Mouse (Mus musculus) midbrain, embryonic 11.5 days (tissue): ENCODE data around the gene 1700061G19Rik. TPM values are rescaled to one million over a fixed set of nuclear protein-coding genes. Genes with fewer than 3 reads are reported as not detected.
A peak's percentile ranks its signal among the peaks of the same experiment; 100 is the strongest.

Experiments used
- ATAC-seq: fragments of 200-750 bp; cut with Nextera tagmentation; 2 replicates; pipeline ENCODE4 v1.8.0; 2017; ENCODE audit warnings: moderate TSS enrichment, moderate library complexity; ENCODE audit not compliant: low FRiP score
- DNase-seq: peaks from one replicate; pipeline ENCODE4 v3.0.0; 2015; ENCODE audit warnings: low spot score; ENCODE audit errors: missing footprints
- H3K27ac ChIP-seq: fragments of 300-500 bp; sonication (generic); 2 replicates; pipeline ENCODE4 v1.5.1; 2014; ENCODE audit warnings: low read depth, low read length
- H3K27me3 ChIP-seq: fragments of 300-500 bp; sonication (generic); 2 replicates; pipeline ENCODE4 v1.6.1; 2014; ENCODE audit warnings: mild to moderate bottlenecking, low read length, moderate library complexity, mixed read lengths; ENCODE audit not compliant: control insufficient read depth, insufficient read depth
- H3K36me3 ChIP-seq: fragments of 300-500 bp; sonication (generic); 2 replicates; pipeline ENCODE4 v1.6.1; 2014; ENCODE audit warnings: mild to moderate bottlenecking, low read length, moderate library complexity, mixed read lengths; ENCODE audit not compliant: control insufficient read depth, insufficient read depth
- H3K4me1 ChIP-seq: fragments of 300-500 bp; sonication (generic); 2 replicates; pipeline ENCODE4 v1.6.1; 2014; ENCODE audit warnings: low read length; ENCODE audit not compliant: control insufficient read depth, insufficient read depth
- H3K4me2 ChIP-seq: fragments of 300-500 bp; sonication (generic); 2 replicates; pipeline ENCODE4 v1.6.1; 2014; ENCODE audit warnings: mild to moderate bottlenecking, moderate library complexity
- H3K4me3 ChIP-seq: fragments of 300-500 bp; sonication (generic); 2 replicates; pipeline ENCODE4 v1.5.1; 2014; ENCODE audit warnings: low read depth, low read length
- H3K9ac ChIP-seq: fragments of 300-500 bp; sonication (generic); 2 replicates; pipeline ENCODE4 v1.6.1; 2014; ENCODE audit warnings: low read length
- H3K9me3 ChIP-seq: fragments of 300-500 bp; sonication (generic); 2 replicates; pipeline ENCODE4 v1.6.1; 2016; ENCODE audit warnings: low read length; ENCODE audit not compliant: control insufficient read depth
- WGBS: fragments of 180-500 bp; shearing (Covaris S2); extraction: QIAGEN DNeasy Blood & Tissue Kit; methylation state at CpG from one replicate; pipeline ENCODE4 v1.1.7; 2014; 5-methylcytosine and 5-hydroxymethylcytosine counted together
- polyA plus RNA-seq: library from polyadenylated mRNA; unstranded; fragments of >200 nt; fragmentation: Nextera tagmentation; extraction: Ambion mirVana; gene quantifications from 2 replicates; pipeline ENCODE4 v1.2.1, GENCODE M21; 2014

The 1700061G19Rik gene
- polyA plus RNA-seq, 1 experiment from 2014 or later = 0.25 TPM

DNA sequence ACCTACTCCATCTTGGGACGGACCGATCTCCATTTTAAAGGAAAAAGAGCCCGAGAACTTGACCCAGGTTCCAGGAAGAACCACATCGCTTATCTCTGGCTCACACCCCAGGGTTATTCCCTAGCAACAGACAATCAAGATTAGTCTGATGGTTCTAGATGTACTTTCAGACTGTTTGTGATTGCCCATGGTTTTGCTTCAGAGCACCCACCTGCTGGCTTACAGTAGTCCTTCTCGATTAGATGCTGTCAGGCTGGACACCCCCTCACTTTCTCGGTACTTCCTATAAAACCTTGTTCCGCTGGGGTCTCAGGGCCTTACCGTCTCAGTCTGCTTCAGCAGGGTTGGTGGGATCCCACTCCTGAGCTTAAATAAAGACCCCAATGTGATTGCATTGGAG lies 38.9 kb upstream of the 1700061G19Rik start:
- Histone ChIP-seq H3K4me1 (no peaks in the 10 kb centered on the region), H3K9me3 (no peaks in the 10 kb centered on the region), H3K4me2 (no peak overlapping the region), H3K27ac (no peak overlapping the region), H3K36me3 (no peaks in the 10 kb centered on the region), H3K27me3 (no peaks in the 10 kb centered on the region), H3K4me3 (no peak overlapping the region), H3K9ac (no peak overlapping the region)
- ATAC-seq (no peak), DNase-seq (peak; percentile 47)
- WGBS = 91% methylated on average over 8 of the region's 8 CpGs

DNA sequence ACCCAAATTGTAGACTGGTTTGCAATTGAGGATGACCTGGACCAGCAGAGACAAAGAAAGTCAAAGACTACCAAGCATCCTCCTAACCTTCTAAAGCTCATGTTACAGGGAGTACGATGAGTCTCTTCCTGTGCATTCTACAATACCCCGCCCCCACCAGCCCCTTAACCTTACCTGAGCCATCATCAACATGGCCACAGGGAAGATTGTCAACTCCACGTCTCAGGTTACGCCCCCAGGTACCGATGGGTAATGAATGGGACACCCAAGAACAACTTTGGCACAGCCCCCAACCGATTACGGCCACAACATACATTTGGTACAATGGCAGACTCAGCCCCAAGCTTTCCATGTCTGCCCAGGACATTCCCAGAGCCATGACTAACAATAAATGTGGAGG lies 34.8 kb upstream of the 1700061G19Rik start:
- H3K9ac ChIP-seq = no peak overlapping the region
- H3K27me3 ChIP-seq = no peaks in the 10 kb centered on the region
- H3K4me1 ChIP-seq = no peaks in the 10 kb centered on the region
- H3K4me3 ChIP-seq = no peak overlapping the region
- H3K36me3 ChIP-seq = no peaks in the 10 kb centered on the region
- ATAC-seq (no peak), DNase-seq (no peak)
- H3K9me3 ChIP-seq = no peaks in the 10 kb centered on the region
- WGBS = 82% methylated on average over 7 of the region's 7 CpGs
- H3K4me2 ChIP-seq = no peak overlapping the region
- no peak overlapping the region for H3K27ac ChIP-seq

DNA sequence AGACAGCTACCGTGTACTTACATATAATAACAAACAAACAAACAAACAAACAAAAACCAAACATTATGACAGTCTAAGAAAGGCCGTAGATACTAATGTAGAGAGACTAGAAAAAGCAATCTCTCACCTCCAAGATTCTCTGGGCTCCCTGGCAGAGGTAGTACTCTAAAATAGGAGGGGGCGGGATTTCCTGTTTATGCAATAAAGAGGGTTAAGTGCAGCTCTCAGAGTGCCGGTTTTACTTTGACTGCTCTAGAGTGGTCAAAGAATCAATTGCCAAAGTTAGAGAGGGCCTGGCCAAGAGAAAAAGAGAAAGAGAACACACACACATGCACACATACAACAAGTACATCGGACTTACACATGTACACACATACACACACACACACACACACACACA lies 33.1 kb upstream of the 1700061G19Rik start:
- no peaks in the 10 kb centered on the region for H3K9me3 ChIP-seq
- no peaks in the 10 kb centered on the region for H3K27me3 ChIP-seq
- H3K4me3 ChIP-seq = no peak overlapping the region
- H3K36me3 ChIP-seq = no peaks in the 10 kb centered on the region
- no peak overlapping the region for H3K4me2 ChIP-seq
- no peaks in the 10 kb centered on the region for H3K4me1 ChIP-seq
- ATAC-seq (no peak), DNase-seq (no peak)
- H3K27ac ChIP-seq = no peak overlapping the region
- 84% methylated on average over 5 of the region's 5 CpGs for WGBS
- no peak overlapping the region for H3K9ac ChIP-seq

DNA sequence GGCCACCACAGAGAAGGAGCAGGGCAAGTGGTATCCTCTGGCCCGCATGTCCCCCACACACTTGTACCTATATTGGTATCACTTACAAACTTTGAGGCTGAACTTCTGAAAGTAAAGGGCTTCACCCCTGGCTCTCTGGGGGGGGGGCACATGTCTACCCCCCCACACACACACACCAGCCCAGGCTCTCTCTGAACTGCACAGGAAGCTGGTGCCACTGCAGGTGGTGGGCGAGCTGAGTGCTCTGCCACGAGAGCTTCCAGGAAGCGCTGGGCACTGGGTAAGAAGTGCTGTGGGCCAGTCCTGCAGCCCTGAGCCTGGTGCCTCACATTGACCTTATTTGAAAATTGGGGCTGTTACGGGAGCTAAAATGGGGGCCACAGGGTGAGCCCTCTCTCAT lies 31.6 kb upstream of the 1700061G19Rik start:
- H3K9ac ChIP-seq = no peak overlapping the region
- no peak overlapping the region for H3K4me2 ChIP-seq
- 85% methylated on average over 5 of the region's 5 CpGs for WGBS
- H3K36me3 ChIP-seq = no peaks in the 10 kb centered on the region
- DNase-seq (no peak), ATAC-seq (no peak)
- H3K27me3 ChIP-seq = no peaks in the 10 kb centered on the region
- no peaks in the 10 kb centered on the region for H3K9me3 ChIP-seq
- H3K27ac ChIP-seq = no peak overlapping the region
- H3K4me1 ChIP-seq = no peaks in the 10 kb centered on the region
- no peak overlapping the region for H3K4me3 ChIP-seq

DNA sequence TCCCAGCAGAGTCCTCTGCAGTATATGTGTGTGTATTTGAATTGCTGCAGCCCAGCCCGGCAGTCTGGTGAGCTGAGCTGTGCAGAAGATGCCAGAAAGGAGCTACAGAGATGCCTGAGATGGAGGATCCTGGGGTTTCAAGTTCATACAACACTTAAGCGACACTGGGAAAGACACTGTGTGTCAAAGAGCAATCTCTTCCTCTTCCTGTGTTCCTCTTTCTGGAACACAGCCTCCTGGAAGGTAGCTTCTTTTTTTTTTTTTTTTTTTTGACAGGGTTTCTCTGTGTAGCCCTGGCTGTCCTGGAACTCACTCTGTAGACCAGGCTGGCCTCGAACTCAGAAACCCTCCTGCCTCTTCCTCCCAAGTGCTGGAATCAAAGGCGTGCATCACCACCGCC lies 26.5 kb upstream of the 1700061G19Rik start:
- no peak for ATAC-seq
- Histone ChIP-seq H3K27me3 (no peaks in the 10 kb centered on the region), H3K27ac (no peak overlapping the region), H3K4me2 (no peak overlapping the region), H3K36me3 (no peaks in the 10 kb centered on the region), H3K4me3 (no peak overlapping the region), H3K9me3 (no peaks in the 10 kb centered on the region), H3K4me1 (no peaks in the 10 kb centered on the region), H3K9ac (no peak overlapping the region)
- DNase-seq = no peak
- 84% methylated on average over 5 of the region's 5 CpGs for WGBS

DNA sequence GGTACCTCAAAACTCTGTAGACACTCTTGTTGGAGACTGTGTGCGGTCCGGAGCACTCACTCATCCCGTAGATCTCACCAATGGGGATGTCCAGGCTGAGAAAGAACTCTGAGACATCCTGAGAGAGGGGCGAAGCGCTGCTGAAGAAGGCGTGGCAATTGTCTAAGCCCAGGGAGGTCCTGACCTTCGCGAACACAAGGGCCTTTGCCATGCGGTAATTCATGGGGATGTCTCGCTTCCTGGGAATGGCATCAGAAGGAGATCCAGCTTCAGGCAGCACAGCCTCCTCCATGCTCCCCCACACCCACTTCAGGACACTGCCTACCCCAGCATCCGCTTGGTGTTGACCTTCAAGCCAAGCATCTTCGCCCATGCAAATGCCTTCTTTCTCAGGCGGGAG lies 25.6 kb upstream of the 1700061G19Rik start:
- DNase-seq (no peak), ATAC-seq (no peak)
- Histone ChIP-seq H3K27me3 (no peaks in the 10 kb centered on the region), H3K27ac (no peak overlapping the region), H3K4me1 (no peaks in the 10 kb centered on the region), H3K4me2 (no peak overlapping the region), H3K9ac (no peak overlapping the region), H3K9me3 (no peaks in the 10 kb centered on the region), H3K4me3 (no peak overlapping the region), H3K36me3 (no peaks in the 10 kb centered on the region)
- WGBS = 82% methylated on average over 13 of the region's 13 CpGs

DNA sequence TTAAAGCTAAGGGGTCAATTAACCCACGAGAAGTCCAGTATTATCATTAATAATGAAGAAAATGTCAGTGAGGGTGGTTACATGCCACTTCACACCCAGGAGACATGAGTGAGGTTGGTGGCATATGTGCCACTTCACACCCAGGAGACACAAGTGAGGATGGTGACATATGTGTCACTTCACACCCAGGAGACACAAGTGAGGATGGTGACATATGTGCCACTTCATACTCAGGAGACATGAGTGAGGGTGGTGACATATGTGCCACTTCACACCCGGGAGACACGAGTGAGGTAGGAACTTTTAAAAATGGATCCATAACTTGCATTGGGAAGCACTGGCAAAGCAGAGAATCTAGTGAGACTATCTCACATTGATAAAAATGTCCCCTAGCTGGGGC lies 24.1 kb upstream of the 1700061G19Rik start:
- no peaks in the 10 kb centered on the region for H3K36me3 ChIP-seq
- no peaks in the 10 kb centered on the region for H3K4me1 ChIP-seq
- no peaks in the 10 kb centered on the region for H3K27me3 ChIP-seq
- no peak overlapping the region for H3K4me2 ChIP-seq
- DNase-seq = no peak
- H3K27ac ChIP-seq = no peak overlapping the region
- WGBS = 86% methylated on average over 3 of the region's 3 CpGs
- H3K9ac ChIP-seq = no peak overlapping the region
- no peaks in the 10 kb centered on the region for H3K9me3 ChIP-seq
- H3K4me3 ChIP-seq = no peak overlapping the region
- no peak for ATAC-seq

DNA sequence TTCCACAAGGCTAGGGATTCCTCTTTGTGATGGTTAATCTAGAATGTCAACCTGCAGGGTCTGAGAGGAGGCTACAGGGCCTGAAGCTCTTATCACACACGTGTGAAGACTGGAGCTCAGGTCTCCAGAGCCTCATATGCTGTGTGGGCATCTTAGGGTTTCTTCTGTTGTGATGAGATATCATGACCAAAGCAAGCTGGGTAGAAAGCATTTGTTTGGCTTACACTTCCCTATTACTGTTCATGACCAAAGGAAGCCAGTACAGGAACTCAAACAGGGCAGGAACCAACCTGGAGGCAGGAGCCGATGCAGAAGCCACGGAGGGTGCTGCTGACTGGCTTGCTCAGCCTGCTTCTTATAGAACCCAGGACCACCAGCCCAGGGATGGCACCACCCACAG lies 19.9 kb upstream of the 1700061G19Rik start:
- Histone ChIP-seq H3K36me3 (no peaks in the 10 kb centered on the region), H3K4me3 (no peak overlapping the region), H3K4me2 (no peak overlapping the region), H3K4me1 (no peaks in the 10 kb centered on the region), H3K27me3 (no peaks in the 10 kb centered on the region), H3K9me3 (no peaks in the 10 kb centered on the region), H3K9ac (no peak overlapping the region), H3K27ac (no peak overlapping the region)
- no peak for ATAC-seq
- WGBS = 81% methylated on average over 3 of the region's 3 CpGs
- no peak for DNase-seq

DNA sequence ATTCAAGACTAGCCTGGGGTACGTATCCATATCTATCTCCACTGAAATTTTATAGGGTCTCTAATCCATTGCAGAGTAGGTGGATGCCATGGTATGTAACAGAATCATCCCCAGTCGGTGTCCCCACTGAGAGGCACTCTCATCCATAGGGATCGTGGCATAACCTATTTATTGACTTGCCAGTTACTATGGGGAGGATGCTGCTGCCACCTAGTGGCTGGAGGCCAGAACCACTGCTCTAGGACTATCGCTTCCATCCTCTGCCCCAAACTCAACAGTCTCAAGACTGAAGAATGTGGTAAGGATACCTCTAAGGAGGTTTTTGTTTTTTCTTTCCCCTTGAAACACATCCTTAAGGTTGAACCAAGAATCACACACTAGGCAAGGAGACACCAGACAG lies 17.1 kb upstream of the 1700061G19Rik start:
- no peak for ATAC-seq
- no peak overlapping the region for H3K9ac ChIP-seq
- H3K9me3 ChIP-seq = no peaks in the 10 kb centered on the region
- H3K27ac ChIP-seq = no peak overlapping the region
- no peaks in the 10 kb centered on the region for H3K27me3 ChIP-seq
- peak; percentile 96 for DNase-seq
- no peaks in the 10 kb centered on the region for H3K36me3 ChIP-seq
- WGBS = 58% methylated on average over 4 of the region's 4 CpGs
- H3K4me2 ChIP-seq = no peak overlapping the region
- H3K4me1 ChIP-seq = no peaks in the 10 kb centered on the region
- H3K4me3 ChIP-seq = no peak overlapping the region

DNA sequence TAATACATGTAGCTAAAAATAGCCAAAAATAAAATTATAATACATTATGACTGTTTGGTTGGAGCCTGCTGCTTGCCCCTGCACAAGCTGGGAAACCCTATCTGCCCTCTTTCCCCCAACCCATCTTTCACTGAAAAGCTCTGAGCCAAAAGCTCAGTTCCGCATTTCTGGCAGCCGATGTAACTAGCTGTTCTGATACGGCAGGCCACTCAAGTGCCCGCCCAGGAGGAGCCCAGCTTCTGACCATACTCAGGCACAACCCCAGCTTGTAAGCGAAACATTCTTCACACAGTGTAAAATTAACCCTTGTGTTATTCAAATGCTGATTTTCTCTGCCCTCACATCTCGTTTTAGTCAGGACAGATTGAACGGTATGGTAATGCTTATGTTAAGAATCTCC lies 16.4 kb upstream of the 1700061G19Rik start:
- DNase-seq (no peak), ATAC-seq (no peak)
- H3K9ac ChIP-seq = no peak overlapping the region
- H3K27ac ChIP-seq = no peak overlapping the region
- no peak overlapping the region for H3K4me2 ChIP-seq
- H3K36me3 ChIP-seq = no peaks in the 10 kb centered on the region
- 72% methylated on average over 7 of the region's 7 CpGs for WGBS
- no peak overlapping the region for H3K4me3 ChIP-seq
- no peaks in the 10 kb centered on the region for H3K27me3 ChIP-seq
- H3K9me3 ChIP-seq = no peaks in the 10 kb centered on the region
- H3K4me1 ChIP-seq = no peaks in the 10 kb centered on the region
